Mouse (Mus musculus) gastrocnemius, postnatal 36 days (tissue): ENCODE results near the gene Pgap3. TPM values are rescaled to one million over a fixed set of nuclear protein-coding genes. Genes with fewer than 3 reads are reported as not detected.

Experiments used
- DNase-seq, 2 experiments: peaks; one replicate each; pipeline ENCODE4 v3.0.0; 2022
- intact Hi-C: fragments of 180-260 bp; cut with DNase I; formaldehyde crosslinking; loops from one replicate; pipeline ENCODE4 v1.15.1; 2025
- total RNA-seq, 2 experiments: library from RNA; stranded (reverse); gene quantifications; 2 replicates each; pipeline ENCODE4 v1.2.3; 2021

The Pgap3 gene
- total RNA-seq, 2 experiments from 2014 or later = 1.8 to 2.2 TPM

DNA sequence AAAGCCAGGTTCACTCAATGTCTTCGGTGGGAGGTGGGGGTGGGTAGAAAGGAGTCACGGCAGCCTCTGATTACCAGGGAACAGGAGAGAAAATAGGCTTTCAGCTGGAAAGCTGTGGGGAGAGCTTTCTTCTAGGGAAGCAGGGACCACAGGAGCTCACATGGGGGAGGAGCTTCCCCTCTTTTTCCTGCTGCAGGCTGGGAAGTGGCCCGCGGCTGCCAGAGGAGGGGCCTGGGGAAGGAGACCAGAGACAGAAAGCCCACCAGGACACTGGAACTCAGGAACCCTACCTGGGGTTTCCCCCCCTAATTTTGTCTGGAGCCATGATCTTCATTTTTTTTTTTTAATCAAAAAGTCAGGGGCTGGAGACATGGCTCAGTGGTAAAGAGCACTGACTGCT, 59.7 kb downstream of the Pgap3 start:
- no peak for DNase-seq
- intact Hi-C loops = loop anchor here (5.0 kb wide), 1 partner anchor 73 kb away; no protein-coding TSS in a partner anchor

DNA sequence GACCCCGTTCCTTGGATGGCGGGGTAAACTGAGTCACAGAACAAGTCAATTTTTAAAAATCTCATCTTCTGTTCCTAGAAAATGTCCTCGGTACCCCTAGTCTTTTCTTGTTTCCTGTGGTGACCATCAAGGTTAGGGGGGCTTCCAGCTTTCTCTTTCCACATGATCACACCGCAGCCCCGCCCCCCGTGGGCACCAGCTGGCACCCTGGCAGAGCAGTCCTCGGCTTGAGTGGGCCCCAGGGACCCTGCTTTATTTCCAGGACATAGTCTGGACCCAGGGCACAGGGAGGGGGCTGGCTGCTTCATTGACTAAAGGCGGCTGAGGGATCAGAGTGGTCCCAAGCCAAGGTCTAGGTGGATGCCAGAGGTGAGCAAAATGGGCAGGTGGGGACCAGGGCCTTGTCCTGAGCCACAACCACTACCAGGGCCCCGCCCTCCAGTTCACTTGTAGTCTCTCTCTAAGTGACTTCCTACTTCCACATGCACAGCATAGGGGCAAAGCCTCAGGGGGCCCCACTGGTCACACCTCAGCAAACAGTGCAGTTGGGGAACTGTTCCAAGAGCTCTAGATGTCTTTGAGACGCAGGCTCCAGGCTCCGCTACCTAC, 60.5 kb downstream of the Pgap3 start:
- DNase-seq = no peak
- intact Hi-C loops = loop anchor here (5.0 kb wide), 1 partner anchor 72 kb away; no protein-coding TSS in a partner anchor

DNA sequence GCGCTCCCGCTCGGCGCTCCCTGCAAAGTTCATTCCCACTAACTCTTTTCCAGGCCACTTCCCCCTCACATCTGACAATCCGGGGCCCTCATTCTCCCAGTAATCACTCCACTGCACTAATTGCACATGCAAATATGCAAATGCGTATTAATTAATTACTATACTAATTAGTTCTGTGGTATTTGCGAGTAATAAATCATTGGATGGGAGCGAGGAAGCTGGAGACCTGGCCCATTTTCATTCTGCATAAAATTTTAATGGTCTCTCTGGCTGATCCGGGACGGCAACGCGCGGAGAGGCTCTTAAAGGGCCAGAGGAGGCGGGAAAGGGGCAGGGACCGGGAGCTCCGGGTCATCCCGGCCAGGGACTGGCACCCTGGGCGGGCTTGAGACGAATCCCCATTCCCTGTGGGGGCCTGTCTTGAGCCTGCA, 61.2 kb downstream of the Pgap3 start:
- intact Hi-C loops = no loop called here
- DNase-seq = no peak

Other genes starting within 250 kb of the Pgap3 start
- gene Med1, start 207.2 kb downstream of the Pgap3 start, total RNA-seq = 10 to 100 TPM; 20.6 to 24.5 TPM
- gene Cdk12, start 197.4 kb downstream of the Pgap3 start, total RNA-seq = 10 to 100 TPM; 12.7 to 15.0 TPM
- gene Neurod2, start 70.8 kb downstream of the Pgap3 start, total RNA-seq = not detected
- not detected for gene Ppp1r1b, start 52.1 kb downstream of the Pgap3 start, total RNA-seq
- gene Stard3, start 42.1 kb downstream of the Pgap3 start, total RNA-seq = 10 to 100 TPM; 10.3 to 14.7 TPM
- gene Tcap, start 16.7 kb downstream of the Pgap3 start, total RNA-seq = 1,000 to 10,000 TPM; 3,291 to 4,304 TPM
- 1 to 10 TPM in 1 of 2 experiments, under 1 TPM in 1; 0.89 to 2.1 TPM for gene Pnmt, start 14.0 kb downstream of the Pgap3 start, total RNA-seq
- gene Erbb2, start 12.0 kb upstream of the Pgap3 start, total RNA-seq = 1 to 10 TPM; 1.8 to 2.9 TPM
- 10 to 100 TPM; 27.2 to 36.5 TPM for gene Mien1, start 38.5 kb upstream of the Pgap3 start, total RNA-seq
- gene Grb7, start 45.9 kb upstream of the Pgap3 start, total RNA-seq = not detected
- gene Ikzf3, start 145.5 kb upstream of the Pgap3 start, total RNA-seq = 1 to 10 TPM in 1 of 2 experiments, not detected in 1; 1.3 TPM
- gene Zpbp2, start 150.6 kb upstream of the Pgap3 start, total RNA-seq = not detected
- 10 to 100 TPM; 20.9 to 24.0 TPM for gene Ormdl3, start 186.9 kb upstream of the Pgap3 start, total RNA-seq
- gene Lrrc3c, start 197.8 kb upstream of the Pgap3 start, total RNA-seq = not detected
- gene Gm12355, start 225.2 kb upstream of the Pgap3 start, total RNA-seq = 1 to 10 TPM; 3.0 to 4.2 TPM
- 10 to 100 TPM in 1 of 2 experiments, 1 to 10 TPM in 1; 1.8 to 22.5 TPM for gene Gsdma3, start 225.9 kb upstream of the Pgap3 start, total RNA-seq
- 1 to 10 TPM in 1 of 2 experiments, not detected in 1; 1.7 TPM for gene Gsdma2, start 246.3 kb upstream of the Pgap3 start, total RNA-seq